Mouse (Mus musculus): ENCODE measurements around the gene Hmgn5. TPM values are rescaled to one million over a fixed set of nuclear protein-coding genes. Genes with fewer than 3 reads are reported as not detected.

The Hmgn5 gene
- 18.9 and 25.0 TPM in 2 replicates for polyA plus RNA-seq (2015; fragmentation: Nextera tagmentation; extraction: Ambion mirVana)

DNA sequence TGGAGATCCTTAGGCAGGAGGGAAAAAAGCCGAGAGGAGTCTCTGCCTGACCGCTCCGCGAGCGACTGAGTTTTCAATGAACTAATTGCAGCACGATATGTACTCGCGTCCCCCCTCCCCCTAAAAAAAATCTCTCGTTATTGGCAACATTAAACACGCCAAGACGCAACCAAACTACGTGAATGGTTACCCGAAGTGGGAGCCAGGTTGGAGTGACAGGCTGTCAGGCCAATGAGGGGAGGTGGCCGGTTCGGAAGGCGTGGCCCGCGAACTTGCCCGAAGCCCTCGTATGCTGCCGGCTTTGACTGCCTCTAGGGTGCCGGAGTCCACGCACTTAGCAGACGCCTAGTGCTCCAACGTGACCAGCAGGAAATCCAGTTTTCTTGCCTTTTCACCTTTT, at the start of gene Hmgn5:
Gene Hmgn5 (minus strand): TSS at position 122 of the 400 bp plus-strand sequence.
- Histone ChIP-seq H3K9me3 (replicated peaks; ENCODE audit: control insufficient read depth, low read length) (no peaks in the 10 kb centered on the region), H3K36me3 (ENCODE audit: control insufficient read depth, insufficient read depth, low read length) (no peaks in the 10 kb centered on the region), H3K4me2 (ENCODE audit: low read depth, low read length) (peak within 1 kb of the TSS; percentile 52), H3K4me1 (ENCODE audit: control insufficient read depth, insufficient read depth, low read length) (no peaks in the 10 kb centered on the region), H3K27ac (ENCODE audit: low read length) (peak within 1 kb of the TSS; percentile 82), H3K9ac (ENCODE audit: low read length) (peak within 1 kb of the TSS; percentile 69), H3K4me3 (replicated peaks; ENCODE audit: low read length) (peak within 1 kb of the TSS; percentile 57), H3K27me3 (ENCODE audit: control insufficient read depth, insufficient read depth, low read length) (no peaks in the 10 kb centered on the region)
- ATAC-seq (ENCODE audit: insufficient read depth, low FRiP score), result peak; percentile 98
- 15% methylated on average over 25 of the region's 25 CpGs for WGBS

DNA sequence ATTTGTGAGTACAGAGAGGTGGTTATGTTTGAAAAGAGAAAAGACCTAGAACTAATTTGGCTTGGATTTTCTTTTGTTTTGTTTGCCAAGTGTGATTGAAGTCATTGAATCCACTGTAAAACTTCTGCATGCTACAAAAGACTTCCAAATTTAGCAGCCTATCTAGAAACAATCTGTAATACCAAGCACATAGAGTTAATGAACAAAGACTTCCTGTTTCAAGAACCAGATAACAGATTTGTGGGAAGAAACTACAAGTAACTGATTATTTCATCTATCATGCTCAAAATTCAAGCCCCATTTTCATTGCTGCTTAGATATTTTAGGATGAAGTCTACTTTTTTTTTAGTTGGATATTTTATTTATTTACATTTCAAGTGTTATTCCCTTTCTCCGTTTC, 34.6 kb upstream of the Hmgn5 start:
- H3K27ac ChIP-seq (ENCODE audit: low read length), result no peak overlapping the region
- ATAC-seq (ENCODE audit: insufficient read depth, low FRiP score), result no peak
- H3K4me3 ChIP-seq (replicated peaks; ENCODE audit: low read length), result no peak overlapping the region
- H3K36me3 ChIP-seq (ENCODE audit: control insufficient read depth, insufficient read depth, low read length), result no peaks in the 10 kb centered on the region
- H3K4me2 ChIP-seq (ENCODE audit: low read depth, low read length), result no peak overlapping the region
- 81% methylated on average over 1 of the region's 1 CpGs for WGBS
- no peak overlapping the region for H3K9ac ChIP-seq (ENCODE audit: low read length)
- H3K27me3 ChIP-seq (ENCODE audit: control insufficient read depth, insufficient read depth, low read length), result no peaks in the 10 kb centered on the region
- H3K4me1 ChIP-seq (ENCODE audit: control insufficient read depth, insufficient read depth, low read length), result no peaks in the 10 kb centered on the region
- no peaks in the 10 kb centered on the region for H3K9me3 ChIP-seq (replicated peaks; ENCODE audit: control insufficient read depth, low read length)

GRCm38 (mm10) chrX:109026224-109026623, 13.0 kb upstream of the Hmgn5 start:
- no peak overlapping the region for H3K9ac ChIP-seq (ENCODE audit: low read length)
- no peaks in the 10 kb centered on the region for H3K27me3 ChIP-seq (ENCODE audit: control insufficient read depth, insufficient read depth, low read length)
- 64% methylated on average over 1 of the region's 1 CpGs for WGBS
- H3K4me2 ChIP-seq (ENCODE audit: low read depth, low read length), result no peak overlapping the region
- H3K4me1 ChIP-seq (ENCODE audit: control insufficient read depth, insufficient read depth, low read length), result no peaks in the 10 kb centered on the region
- no peaks in the 10 kb centered on the region for H3K36me3 ChIP-seq (ENCODE audit: control insufficient read depth, insufficient read depth, low read length)
- H3K27ac ChIP-seq (ENCODE audit: low read length), result no peak overlapping the region
- ATAC-seq (ENCODE audit: insufficient read depth, low FRiP score), result no peak
- no peaks in the 10 kb centered on the region for H3K9me3 ChIP-seq (replicated peaks; ENCODE audit: control insufficient read depth, low read length)
- H3K4me3 ChIP-seq (replicated peaks; ENCODE audit: low read length), result no peak overlapping the region

- Histone ChIP-seq H3K4me1 (ENCODE audit: control insufficient read depth, insufficient read depth, low read length) (no peaks in the 10 kb centered on the region), H3K4me3 (replicated peaks; ENCODE audit: low read length) (no peak overlapping the region), H3K9ac (ENCODE audit: low read length) (no peak overlapping the region), H3K9me3 (replicated peaks; ENCODE audit: control insufficient read depth, low read length) (no peaks in the 10 kb centered on the region), H3K36me3 (ENCODE audit: control insufficient read depth, insufficient read depth, low read length) (no peaks in the 10 kb centered on the region), H3K27ac (ENCODE audit: low read length) (no peak overlapping the region), H3K27me3 (ENCODE audit: control insufficient read depth, insufficient read depth, low read length) (no peaks in the 10 kb centered on the region), H3K4me2 (ENCODE audit: low read depth, low read length) (no peak overlapping the region)
- 40% methylated on average over 2 of the region's 2 CpGs for WGBS
- no peak for ATAC-seq (ENCODE audit: insufficient read depth, low FRiP score)
Observed at GRCm38 (mm10) chrX:109020858-109021257, 7.7 kb upstream of the Hmgn5 start.

DNA sequence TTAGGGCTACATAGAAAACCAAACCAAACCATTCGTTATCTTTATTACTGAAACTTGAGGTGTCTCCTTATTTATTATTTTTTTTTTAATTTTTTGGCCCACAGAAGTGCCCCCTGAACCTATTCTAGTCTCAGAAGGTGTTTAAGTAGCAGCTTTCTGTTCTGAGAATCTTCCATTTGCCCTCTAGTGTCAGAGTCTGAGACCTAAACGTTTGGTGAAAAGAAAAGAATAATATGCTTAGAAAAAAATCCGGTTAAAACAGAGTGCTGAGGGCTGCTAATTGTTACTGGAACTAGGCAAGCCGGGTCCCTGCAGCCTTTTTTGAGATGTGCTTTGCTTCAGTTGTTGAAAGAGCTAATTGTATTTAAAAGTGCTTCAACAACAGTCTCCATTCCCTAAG, 962 bp upstream of the Hmgn5 start:
- WGBS, result 26% methylated on average over 4 of the region's 4 CpGs
- Histone ChIP-seq H3K4me2 (ENCODE audit: low read depth, low read length) (peak overlapping the region; percentile 45), H3K9me3 (replicated peaks; ENCODE audit: control insufficient read depth, low read length) (no peaks in the 10 kb centered on the region), H3K27ac (ENCODE audit: low read length) (no peak overlapping the region), H3K4me1 (ENCODE audit: control insufficient read depth, insufficient read depth, low read length) (no peaks in the 10 kb centered on the region), H3K9ac (ENCODE audit: low read length) (no peak overlapping the region; the same call in 1 of the 2 replicates), H3K27me3 (ENCODE audit: control insufficient read depth, insufficient read depth, low read length) (no peaks in the 10 kb centered on the region), H3K36me3 (ENCODE audit: control insufficient read depth, insufficient read depth, low read length) (no peaks in the 10 kb centered on the region), H3K4me3 (replicated peaks; ENCODE audit: low read length) (peak overlapping the region; percentile 57)
- ATAC-seq (ENCODE audit: insufficient read depth, low FRiP score), result no peak

GRCm38 (mm10) chrX:109013686-109014085, 482 bp upstream of the Hmgn5 start:
- Histone ChIP-seq H3K4me2 (ENCODE audit: low read depth, low read length) (peak overlapping the region; percentile 45), H3K9ac (ENCODE audit: low read length) (peak overlapping the region; percentile 69), H3K4me1 (ENCODE audit: control insufficient read depth, insufficient read depth, low read length) (no peaks in the 10 kb centered on the region), H3K36me3 (ENCODE audit: control insufficient read depth, insufficient read depth, low read length) (no peaks in the 10 kb centered on the region), H3K4me3 (replicated peaks; ENCODE audit: low read length) (peak overlapping the region; percentile 57), H3K9me3 (replicated peaks; ENCODE audit: control insufficient read depth, low read length) (no peaks in the 10 kb centered on the region), H3K27me3 (ENCODE audit: control insufficient read depth, insufficient read depth, low read length) (no peaks in the 10 kb centered on the region), H3K27ac (ENCODE audit: low read length) (peak overlapping the region; percentile 82)
- WGBS, result 16% methylated on average over 17 of the region's 17 CpGs
- peak; percentile 81 for ATAC-seq (ENCODE audit: insufficient read depth, low FRiP score)

DNA sequence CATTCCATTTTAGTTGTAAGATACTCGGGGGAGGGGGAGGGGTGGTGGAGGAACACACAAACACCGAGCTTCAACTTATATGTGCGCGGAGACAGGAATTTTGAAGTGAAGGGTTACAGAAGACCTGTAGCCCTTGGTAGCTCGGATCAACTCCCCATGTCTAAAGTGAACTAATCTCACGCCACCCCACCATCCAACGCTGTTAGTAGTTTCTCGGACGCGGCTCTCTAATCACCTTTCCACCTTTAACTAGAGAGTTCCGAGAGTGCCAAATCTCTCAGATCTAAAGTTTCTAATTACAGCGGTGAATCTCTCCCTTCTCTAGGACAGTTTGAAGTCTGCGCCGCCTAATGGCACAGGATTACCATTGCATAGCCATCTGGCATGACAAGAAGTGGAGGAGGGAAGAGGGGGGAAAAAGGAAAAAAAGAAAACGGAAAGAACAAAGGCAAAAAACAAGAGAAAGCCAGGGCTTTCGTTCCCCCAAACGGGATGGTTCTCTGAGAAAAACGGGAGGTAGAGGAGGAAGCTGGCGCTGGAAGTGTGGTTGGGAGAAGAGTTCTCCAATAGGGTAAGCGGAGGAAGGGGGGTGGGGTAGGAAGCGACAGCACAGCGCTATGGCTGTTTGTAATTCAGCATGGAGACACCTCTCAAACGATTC, 703 bp downstream of the Hmgn5 start:
- Histone ChIP-seq H3K9me3 (replicated peaks; ENCODE audit: control insufficient read depth, low read length) (no peaks in the 10 kb centered on the region), H3K4me1 (ENCODE audit: control insufficient read depth, insufficient read depth, low read length) (no peaks in the 10 kb centered on the region), H3K27ac (ENCODE audit: low read length) (peak overlapping the region; percentile 75), H3K36me3 (ENCODE audit: control insufficient read depth, insufficient read depth, low read length) (no peaks in the 10 kb centered on the region), H3K4me3 (replicated peaks; ENCODE audit: low read length) (peak overlapping the region; percentile 57), H3K27me3 (ENCODE audit: control insufficient read depth, insufficient read depth, low read length) (no peaks in the 10 kb centered on the region), H3K4me2 (ENCODE audit: low read depth, low read length) (peak overlapping the region; percentile 52), H3K9ac (ENCODE audit: low read length) (peak overlapping the region; percentile 54)
- WGBS, result 16% methylated on average over 23 of the region's 23 CpGs
- ATAC-seq (ENCODE audit: insufficient read depth, low FRiP score), result peak; percentile 74

DNA sequence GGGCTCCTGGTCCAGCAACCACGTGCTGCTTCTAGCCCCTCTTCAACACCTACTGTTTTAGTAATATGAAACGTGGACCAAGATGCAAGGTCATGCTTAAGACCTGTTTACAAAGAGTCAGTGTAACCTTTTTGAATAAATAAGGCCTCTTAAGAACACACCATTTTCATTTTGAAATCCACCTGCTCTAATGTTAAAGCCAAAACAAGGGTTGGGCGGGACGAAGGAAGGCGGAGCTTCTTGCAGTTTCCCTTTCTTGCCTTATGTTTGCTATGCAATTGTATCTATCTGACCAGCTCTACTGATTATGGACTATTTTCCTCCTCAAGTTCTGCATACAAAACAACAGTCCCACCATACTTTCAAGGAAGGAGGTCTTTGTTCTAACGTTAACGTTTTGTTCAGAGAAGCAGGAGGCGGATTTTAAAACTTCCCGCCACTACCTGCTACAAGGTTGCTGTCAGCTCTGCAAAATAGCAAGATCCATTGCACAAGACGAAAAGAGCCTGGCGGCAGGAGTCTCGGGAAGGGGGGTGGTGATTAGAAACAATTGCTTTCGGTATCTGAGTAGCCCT, 1.5 kb downstream of the Hmgn5 start:
- peak overlapping the region; percentile 54 for H3K9ac ChIP-seq (ENCODE audit: low read length)

GRCm38 (mm10) chrX:109001277-109001676, 11.9 kb downstream of the Hmgn5 start:
- no peaks in the 10 kb centered on the region for H3K27me3 ChIP-seq (ENCODE audit: control insufficient read depth, insufficient read depth, low read length)
- WGBS, result 46% methylated on average over 4 of the region's 4 CpGs
- ATAC-seq (ENCODE audit: insufficient read depth, low FRiP score), result no peak
- no peak overlapping the region for H3K27ac ChIP-seq (ENCODE audit: low read length)
- no peak overlapping the region for H3K9ac ChIP-seq (ENCODE audit: low read length)
- H3K4me2 ChIP-seq (ENCODE audit: low read depth, low read length), result no peak overlapping the region
- H3K9me3 ChIP-seq (replicated peaks; ENCODE audit: control insufficient read depth, low read length), result no peaks in the 10 kb centered on the region
- no peak overlapping the region for H3K4me3 ChIP-seq (replicated peaks; ENCODE audit: low read length)
- no peaks in the 10 kb centered on the region for H3K4me1 ChIP-seq (ENCODE audit: control insufficient read depth, insufficient read depth, low read length)
- no peaks in the 10 kb centered on the region for H3K36me3 ChIP-seq (ENCODE audit: control insufficient read depth, insufficient read depth, low read length)

More for the DNA sequence above, 1.5 kb downstream of the Hmgn5 start:
- no peaks in the 10 kb centered on the region for H3K9me3 ChIP-seq (replicated peaks; ENCODE audit: control insufficient read depth, low read length)
- no peak for ATAC-seq (ENCODE audit: insufficient read depth, low FRiP score)
- no peaks in the 10 kb centered on the region for H3K27me3 ChIP-seq (ENCODE audit: control insufficient read depth, insufficient read depth, low read length)
- H3K4me3 ChIP-seq (replicated peaks; ENCODE audit: low read length), result peak overlapping the region; percentile 57
- H3K4me2 ChIP-seq (ENCODE audit: low read depth, low read length), result peak overlapping the region; percentile 52
- no peak overlapping the region for H3K27ac ChIP-seq (ENCODE audit: low read length)
- no peaks in the 10 kb centered on the region for H3K4me1 ChIP-seq (ENCODE audit: control insufficient read depth, insufficient read depth, low read length)
- WGBS, result 21% methylated on average over 13 of the region's 13 CpGs
- H3K36me3 ChIP-seq (ENCODE audit: control insufficient read depth, insufficient read depth, low read length), result no peaks in the 10 kb centered on the region

Data from stomach, embryonic 16.5 days (tissue).